Mouse (Mus musculus): ENCODE data around the gene Rel.
A peak's percentile ranks its signal among the peaks of the same experiment; 100 is the strongest.

The Rel gene

GRCm38 (mm10) chr11:23744352-23744751 is 26.4 kb downstream of the Rel start:
- no peak for DNase-seq (ENCODE audit: low spot score)

DNA sequence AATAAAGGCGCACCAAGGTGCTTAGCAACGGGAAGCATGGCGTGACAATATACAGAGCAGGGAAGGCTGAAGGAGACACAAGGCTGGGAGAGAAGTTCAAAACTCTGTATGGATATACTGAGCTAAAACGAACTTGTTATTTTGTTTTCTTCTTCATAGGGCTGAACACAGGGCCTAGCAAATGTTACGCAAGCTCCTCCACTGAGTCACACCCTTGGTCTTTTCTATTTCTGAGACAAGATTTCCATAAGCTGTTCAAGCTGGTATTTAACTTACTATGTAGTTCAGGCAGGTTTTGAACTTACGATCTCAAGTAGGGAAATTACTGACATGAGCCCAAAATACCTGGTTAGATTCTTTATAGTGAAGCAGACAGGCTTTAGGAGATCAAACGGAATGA is 29.4 kb downstream of the Rel start:
- DNase-seq (ENCODE audit: low spot score) = no peak

DNA sequence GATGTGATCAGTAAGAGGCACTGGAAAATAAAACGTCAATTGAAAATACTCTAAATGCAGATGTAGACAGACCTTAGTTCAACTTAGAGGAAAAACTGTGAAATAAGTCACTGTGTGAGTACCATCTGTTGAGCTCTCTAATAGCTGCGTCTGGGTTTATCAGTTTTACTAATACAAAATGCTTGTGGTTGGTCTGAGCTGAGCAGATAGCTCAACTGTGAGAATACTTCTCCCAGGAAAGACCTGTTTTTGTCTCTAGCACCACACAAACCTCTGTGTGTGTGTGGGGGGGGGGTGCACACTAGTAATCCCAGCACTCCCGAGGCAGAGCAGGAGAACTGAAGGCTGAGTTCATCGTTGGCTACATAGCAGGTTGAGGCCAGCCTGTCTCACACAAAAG is 29.9 kb downstream of the Rel start:
- DNase-seq (ENCODE audit: low spot score) = no peak

GRCm38 (mm10) chr11:23735820-23736470 is 34.8 kb downstream of the Rel start:
- DNase-seq (ENCODE audit: low spot score) = no peak

DNA sequence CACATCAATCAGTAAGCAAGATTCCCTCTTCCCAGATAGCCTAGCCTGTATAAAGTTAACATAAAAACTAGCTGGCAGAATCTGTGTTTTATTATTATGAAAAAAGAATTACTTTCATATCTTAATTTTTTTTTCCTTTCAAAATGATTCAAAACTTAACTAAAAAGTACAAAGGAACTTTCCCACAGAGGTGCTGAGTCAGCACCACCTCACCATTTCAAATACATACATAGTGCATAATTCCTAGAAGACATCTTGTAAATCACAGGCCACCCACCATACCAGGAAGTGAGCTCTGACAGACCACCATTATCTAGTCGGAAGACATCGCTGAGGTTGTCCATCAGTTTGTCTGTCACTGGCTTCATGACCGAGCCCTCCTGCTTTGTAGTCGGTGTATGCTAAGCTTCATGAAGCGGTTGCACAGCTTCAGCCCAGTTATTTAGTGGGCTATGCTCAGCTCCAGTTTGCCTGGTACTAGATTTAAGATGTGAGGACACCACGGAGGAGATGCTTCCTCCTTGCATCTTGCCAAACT is 36.0 kb downstream of the Rel start:
- DNase-seq (ENCODE audit: low spot score) = no peak

DNA sequence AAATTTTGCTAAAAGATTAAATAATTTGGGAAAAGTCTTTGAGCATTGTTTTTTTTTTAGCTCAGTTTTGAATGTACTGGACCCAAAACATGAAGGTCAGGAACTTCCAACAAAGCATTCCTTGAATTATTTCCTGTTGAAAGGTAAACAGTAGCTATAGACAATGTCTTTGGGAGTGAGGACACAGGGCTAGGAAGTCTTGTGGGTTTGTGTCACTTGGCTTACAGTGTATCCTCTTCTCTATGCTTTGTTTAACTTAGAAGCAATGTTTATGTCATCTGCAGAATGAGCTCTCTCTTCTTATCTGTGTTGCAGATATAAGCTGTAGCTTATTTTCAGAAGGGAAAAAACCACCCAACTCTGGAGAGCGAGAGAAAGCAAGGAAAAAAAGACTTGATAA is 37.9 kb downstream of the Rel start:
- DNase-seq (ENCODE audit: low spot score) = no peak

DNA sequence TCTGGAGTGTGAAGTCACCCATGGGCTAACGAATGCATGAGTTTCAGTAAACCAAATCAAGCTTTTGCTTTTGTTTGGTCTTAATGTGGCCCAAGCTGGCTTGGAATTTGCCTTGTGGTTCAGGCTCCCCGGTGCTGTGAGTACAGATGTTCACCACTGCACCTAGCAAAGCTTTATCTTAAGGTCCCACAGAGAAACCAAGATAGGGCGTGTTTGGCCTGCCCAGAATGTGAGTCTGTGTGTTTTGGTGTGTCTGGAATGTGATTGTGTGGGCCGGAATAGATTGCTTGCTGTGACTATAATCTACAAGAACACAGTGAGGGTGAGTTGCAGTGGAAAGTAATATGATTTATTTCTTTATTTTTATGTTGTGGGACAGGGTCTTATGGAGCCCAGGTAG is 40.6 kb downstream of the Rel start:
- DNase-seq (ENCODE audit: low spot score) = no peak

DNA sequence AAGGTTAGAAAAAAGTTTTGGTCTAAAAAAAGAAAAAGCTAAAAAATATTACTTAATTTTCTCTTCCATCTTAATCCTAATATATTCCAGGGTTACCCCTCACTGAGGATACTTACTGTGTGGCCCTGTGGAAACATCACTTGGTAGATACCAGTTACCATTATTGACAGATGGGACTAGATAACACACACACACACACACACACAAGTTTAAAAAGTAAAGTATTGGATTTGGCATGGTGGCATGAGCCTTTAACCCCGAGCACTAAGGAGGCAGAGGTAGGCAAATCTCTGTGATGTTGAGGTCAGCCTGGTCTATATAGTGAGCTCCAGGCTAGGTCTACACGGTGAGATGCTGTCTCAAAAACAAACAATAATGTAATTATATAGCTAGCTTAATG is 42.6 kb downstream of the Rel start:
- no peak for DNase-seq (ENCODE audit: low spot score)

- no peak for DNase-seq (ENCODE audit: low spot score)
These were observed 44.3 kb downstream of the Rel start for GRCm38 (mm10) chr11:23726441-23726840.

DNA sequence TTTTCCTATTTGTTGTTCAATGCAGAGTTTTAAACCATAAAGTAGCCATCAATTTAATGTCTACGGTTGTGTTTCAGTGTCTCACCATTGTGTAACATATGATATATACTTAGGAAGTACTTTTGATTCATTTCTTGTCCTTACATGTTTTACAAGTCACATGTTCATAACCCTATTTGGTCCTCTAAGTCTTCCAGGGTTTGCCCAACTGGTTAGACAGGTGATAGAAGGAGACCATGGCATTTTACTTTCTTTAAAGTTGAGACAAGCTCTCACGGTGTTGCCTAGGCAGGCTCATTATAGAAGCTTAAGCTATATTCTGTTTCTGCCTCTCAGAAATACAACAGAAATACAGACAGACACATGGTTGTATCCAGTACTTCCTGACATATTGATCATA is 44.9 kb downstream of the Rel start:
- DNase-seq (ENCODE audit: low spot score) = no peak

DNA sequence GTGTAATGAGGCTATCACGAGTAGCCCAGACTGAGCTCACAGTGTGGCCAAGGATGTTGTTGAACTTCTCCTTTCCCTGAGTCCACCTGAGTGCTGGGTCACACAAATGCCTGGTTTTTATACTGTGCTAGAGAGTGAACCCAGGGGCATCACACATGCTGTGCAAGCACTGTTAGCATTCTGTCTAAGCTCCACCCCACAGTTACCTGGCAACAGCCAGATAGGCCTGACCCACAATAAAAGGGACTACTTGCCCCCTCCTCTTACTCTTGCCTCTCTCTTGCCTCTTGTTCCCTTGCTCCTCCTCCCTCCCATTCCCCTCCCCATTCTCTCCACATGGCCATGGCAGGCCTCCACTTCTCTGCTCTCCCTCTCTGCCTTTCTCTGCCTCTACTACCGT is 48.4 kb downstream of the Rel start:
- peak; percentile 19 for DNase-seq (ENCODE audit: low spot score)

- no peak for DNase-seq (ENCODE audit: low spot score)
These were observed 50.9 kb downstream of the Rel start for GRCm38 (mm10) chr11:23719825-23720224.

- no peak for DNase-seq (ENCODE audit: low spot score)
These were observed 51.9 kb downstream of the Rel start for GRCm38 (mm10) chr11:23718856-23719255.

DNA sequence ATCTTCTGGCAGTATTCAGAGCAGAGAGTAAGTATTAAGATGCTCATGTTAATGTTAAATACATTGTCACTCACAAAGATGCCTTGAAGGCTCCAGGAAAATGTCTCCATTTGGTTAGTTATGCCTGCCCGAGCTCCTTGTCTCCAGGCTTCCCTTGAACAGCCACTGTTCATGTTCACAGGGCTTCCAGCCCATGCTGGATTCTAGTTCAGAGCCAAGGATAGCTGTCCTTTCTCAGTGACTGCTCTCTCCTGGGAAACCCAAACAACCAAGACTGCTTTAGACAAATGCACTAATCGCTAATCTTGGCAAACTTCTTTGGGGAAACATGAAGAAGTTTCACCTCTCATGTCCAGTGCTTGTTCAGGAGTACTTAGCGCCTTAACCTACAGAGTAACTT is 58.5 kb downstream of the Rel start:
- no peak for DNase-seq (ENCODE audit: low spot score)

DNA sequence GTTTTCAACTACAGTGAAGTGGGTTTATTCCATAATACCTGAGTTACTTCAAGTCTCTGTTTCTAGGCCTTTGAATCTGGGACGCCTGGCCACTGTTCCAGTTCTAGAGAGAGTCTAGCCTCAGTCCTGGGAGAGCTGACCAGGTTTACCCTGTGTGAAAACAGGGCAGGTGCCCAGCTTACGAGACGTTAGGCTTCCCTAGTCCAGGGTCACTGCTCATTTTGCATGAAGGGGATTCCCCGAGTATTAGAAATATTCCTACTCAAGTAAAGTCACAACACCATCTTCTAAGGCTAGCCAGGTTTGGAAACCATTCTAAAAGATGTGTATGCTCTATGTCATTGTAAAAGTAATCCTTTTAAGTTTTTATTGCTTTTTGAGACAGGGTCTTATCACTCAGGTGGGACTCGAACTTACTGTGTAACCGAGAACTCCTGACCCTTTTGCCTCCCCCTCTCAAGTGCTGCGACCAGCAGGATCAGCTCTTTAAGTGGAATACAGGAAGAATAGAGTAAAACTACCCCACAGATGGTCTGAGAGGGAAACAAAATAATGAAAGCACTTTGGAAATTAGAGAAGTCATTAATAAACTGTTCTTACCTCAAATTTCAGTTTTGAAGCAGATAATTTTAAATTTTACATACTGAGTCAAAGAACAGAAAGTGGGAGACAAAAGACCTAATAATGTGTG is 66.0 kb downstream of the Rel start:
- DNase-seq (ENCODE audit: low spot score) = no peak

DNA sequence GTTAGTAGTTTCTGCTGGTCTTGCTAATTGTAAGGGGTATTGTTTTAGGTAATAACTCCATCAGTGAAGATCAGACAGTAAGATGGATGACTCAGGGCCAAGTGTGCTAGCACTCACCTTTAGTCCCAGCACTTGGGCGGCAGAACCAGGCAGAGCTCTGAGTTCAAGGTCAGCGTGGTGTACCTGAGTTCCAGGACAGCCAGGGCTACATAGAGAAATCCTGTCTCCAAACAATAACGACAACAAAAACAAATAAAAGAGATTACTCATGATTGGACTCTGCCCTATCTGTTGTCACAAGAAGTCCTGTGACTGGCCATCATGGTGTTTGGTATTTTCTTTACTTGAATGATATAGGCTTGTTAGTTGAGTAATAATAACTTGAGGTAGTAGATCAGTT is 68.9 kb downstream of the Rel start:
- DNase-seq (ENCODE audit: low spot score) = no peak

GRCm38 (mm10) chr11:23699414-23700095 is 71.2 kb downstream of the Rel start:
- no peak for DNase-seq (ENCODE audit: low spot score)

DNA sequence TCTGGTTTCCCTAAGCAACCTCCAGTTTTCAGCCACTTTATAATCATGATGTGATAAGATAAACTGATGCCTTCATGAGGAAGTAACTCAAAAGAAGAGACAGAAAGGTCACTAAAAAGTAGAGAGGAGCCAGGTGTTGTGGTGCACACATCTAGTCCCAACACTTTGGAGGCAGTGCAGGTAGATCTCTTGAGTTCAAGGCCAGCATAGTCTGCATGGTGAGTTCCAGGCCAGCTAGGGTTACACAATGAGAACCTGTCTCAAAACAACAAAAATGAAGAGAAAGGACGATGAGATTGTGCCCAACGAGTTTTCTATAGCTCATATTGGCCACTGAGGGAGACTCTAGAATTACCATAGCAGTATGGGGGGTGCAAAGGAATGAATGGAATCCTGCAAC is 72.2 kb downstream of the Rel start:
- DNase-seq (ENCODE audit: low spot score) = no peak

- DNase-seq (ENCODE audit: low spot score) = no peak
These were observed 74.9 kb downstream of the Rel start for GRCm38 (mm10) chr11:23695847-23696246.

- DNase-seq (ENCODE audit: low spot score) = no peak
These were observed 77.5 kb downstream of the Rel start for GRCm38 (mm10) chr11:23693286-23693685.

- no peak for DNase-seq (ENCODE audit: low spot score)
These were observed 82.7 kb downstream of the Rel start for GRCm38 (mm10) chr11:23688060-23688459.
